Comparison of ENCODE assay signal across 11 mouse cellular contexts in the genomic region with DNA sequence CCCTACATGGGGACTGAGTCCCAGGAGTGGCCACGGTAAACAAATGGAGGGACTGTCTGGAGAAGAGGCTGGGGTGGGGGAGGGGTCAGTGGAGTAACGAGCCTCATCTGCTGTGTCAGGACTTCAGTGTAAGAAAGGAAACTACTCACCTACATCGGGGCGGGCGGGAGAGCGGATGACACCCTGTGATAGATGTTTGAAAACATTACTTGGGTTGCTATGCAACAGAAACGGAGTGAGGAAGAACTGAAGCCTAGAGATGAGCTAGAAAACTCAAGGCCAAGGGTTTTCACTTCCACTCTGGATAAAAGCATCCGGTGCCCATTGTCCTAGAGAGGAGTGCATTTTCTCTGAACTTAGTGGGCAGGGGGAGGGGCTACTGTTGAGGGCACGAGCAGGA. TPM values are rescaled to one million over a fixed set of nuclear protein-coding genes. Genes with fewer than 3 reads are reported as not detected.
DNase-seq lines count a peak whose midpoint lies in the region; ATAC-seq and TF ChIP-seq lines count a peak whose summit lies in the region.
"Had no signal": no experiment of that assay in that cellular context is flagged by ENCODE, and none has a peak within 500 bp of the region (broad histone marks: within the 10 kb centered on the region; RNA-seq: fewer than 3 reads in every experiment).

No protein-coding gene starts in this region.

- no peaks in the 10 kb centered on the region for H3K27me3 ChIP-seq in lung, embryonic 14.5 days (ENCODE audit: insufficient read depth, low read length)
- no peaks in the 10 kb centered on the region for H3K27me3 ChIP-seq in liver, embryonic 14.5 days (ENCODE audit: control insufficient read depth, insufficient read depth, low read length)
- H3K27me3 ChIP-seq in small intestine, adult 2 months (ENCODE audit: control insufficient read depth, insufficient read depth, low read length) = no peaks in the 10 kb centered on the region
- H3K27me3 ChIP-seq: embryonic facial prominence, embryonic 12.5 days; limb, embryonic 13.5 days had no signal

- no peaks in the 10 kb centered on the region for H3K36me3 ChIP-seq in lung, embryonic 14.5 days (ENCODE audit: insufficient read depth)
- no peaks in the 10 kb centered on the region for H3K36me3 ChIP-seq in liver, embryonic 14.5 days (replicated peaks; ENCODE audit: control insufficient read depth, insufficient read depth, low read depth)
- H3K36me3 ChIP-seq in small intestine, adult 2 months (ENCODE audit: control insufficient read depth, insufficient read depth, low read length) = no peaks in the 10 kb centered on the region
- H3K36me3 ChIP-seq: embryonic facial prominence, embryonic 12.5 days; limb, embryonic 13.5 days had no signal

- H3K9ac ChIP-seq in lung, embryonic 14.5 days = no peak overlapping the region
- no peak overlapping the region for H3K9ac ChIP-seq in liver, embryonic 14.5 days (replicated peaks)
- H3K9ac ChIP-seq: embryonic facial prominence, embryonic 12.5 days; limb, embryonic 13.5 days had no signal

- TF ChIP-seq POLR2A in lung, adult 2 months (IDR thresholded peaks at IDR 0.05; ENCODE audit: borderline replicate concordance, extremely low read depth, low read depth, low read length) = no peak
- no peak for TF ChIP-seq POLR2A in small intestine, adult 2 months (IDR thresholded peaks at IDR 0.05; ENCODE audit: low read depth, low read length)

- H3K4me2 ChIP-seq in lung, embryonic 14.5 days = no peak overlapping the region
- no peak overlapping the region for H3K4me2 ChIP-seq in liver, embryonic 14.5 days (ENCODE audit: low read depth)
- H3K4me2 ChIP-seq: embryonic facial prominence, embryonic 12.5 days; limb, embryonic 13.5 days had no signal

- H3K9me3 ChIP-seq in lung, embryonic 14.5 days (ENCODE audit: low read depth, low read length) = no peaks in the 10 kb centered on the region
- no peaks in the 10 kb centered on the region for H3K9me3 ChIP-seq in liver, embryonic 14.5 days (ENCODE audit: control insufficient read depth, low read length)
- H3K9me3 ChIP-seq: embryonic facial prominence, embryonic 12.5 days; limb, embryonic 13.5 days had no signal

- H3K4me1 ChIP-seq in lung, embryonic 14.5 days (ENCODE audit: insufficient read depth) = peaks cover 4% of the 10 kb centered on the region; the same call in 1 of the 2 replicates
- peaks cover 3% of the 10 kb centered on the region; the same call in 1 of the 2 replicates for H3K4me1 ChIP-seq in lung, adult 2 months (ENCODE audit: control insufficient read depth, insufficient read depth, low read length)
- peaks cover 0 to 7% of the 10 kb centered on the region in 2 experiments; a peak in 2 of 4 replicates for H3K4me1 ChIP-seq in liver, embryonic 14.5 days (replicated peaks; ENCODE audit: control insufficient read depth in 2 of 2, insufficient read depth in 2 of 2, low read length in 1 of 2)
- peaks cover 3% of the 10 kb centered on the region; the same call in 1 of the 2 replicates for H3K4me1 ChIP-seq in small intestine, adult 2 months (ENCODE audit: control insufficient read depth, insufficient read depth, insufficient read length, low read length)
- H3K4me1 ChIP-seq: limb, embryonic 13.5 days had no signal

- TF ChIP-seq EP300 in liver, embryonic 14.5 days (IDR thresholded peaks at IDR 0.05; ENCODE audit: low read depth) = no peak

- WGBS in lung, embryonic 14.5 days = 18% methylated on average over 9 of the region's 9 CpGs
- WGBS in lung, adult 2 months = 12% methylated on average over 9 of the region's 9 CpGs
- 33% methylated on average over 9 of the region's 9 CpGs for WGBS in liver, embryonic 14.5 days (ENCODE audit: insufficient replicate concordance)
- WGBS in small intestine, adult 2 months = 27% methylated on average over 9 of the region's 9 CpGs

- peak; percentile 26; the same call in 1 of the 2 replicates for ATAC-seq in lung, embryonic 14.5 days (ENCODE audit: insufficient read depth)
- peak; percentile 93 for ATAC-seq in activated CD4-positive, CD25-positive, alpha-beta regulatory T cell, adult 4 months
- ATAC-seq in liver, embryonic 14.5 days (ENCODE audit: insufficient read depth) = peak; percentile 36

- H3K4me3 ChIP-seq in lung, embryonic 14.5 days (ENCODE audit: low read depth, low read length) = no peak overlapping the region
- no peak overlapping the region for H3K4me3 ChIP-seq in lung, adult 2 months (replicated peaks; ENCODE audit: extremely low read depth, low read depth, low read length)
- H3K4me3 ChIP-seq in liver, embryonic 14.5 days (ENCODE audit: insufficient read depth in 1 of 2, low read depth in 2 of 2, low read length in 2 of 2) = no peak overlapping the region
- H3K4me3 ChIP-seq in small intestine, adult 2 months (ENCODE audit: low read depth, low read length) = no peak overlapping the region
- H3K4me3 ChIP-seq: embryonic facial prominence, embryonic 12.5 days; limb, embryonic 13.5 days had no signal

- DNase-seq in lung, embryonic 14.5 days = peak; percentile 33
- DNase-seq in lung, adult 2 months = no peak
- DNase-seq in liver, embryonic 14.5 days (ENCODE audit: low read depth in 3 of 3, low spot score in 3 of 3) = no peak
- no peak for DNase-seq in layer of hippocampus, postnatal 25 days (ENCODE audit: extremely low spot score in 1 of 2, low spot score in 1 of 2)
- DNase-seq in right cerebral cortex, postnatal 10 days (ENCODE audit: low spot score in 2 of 2) = no peak
- DNase-seq in layer of hippocampus, adult 11-12 months (ENCODE audit: low spot score) = no peak
- DNase-seq: heart, adult 11 months had no signal

- H3K27ac ChIP-seq in lung, embryonic 14.5 days (ENCODE audit: low read depth) = no peak overlapping the region; the same call in 1 of the 2 replicates
- H3K27ac ChIP-seq in liver, embryonic 14.5 days = no peak overlapping the region
- peak overlapping the region; percentile 38 for H3K27ac ChIP-seq in small intestine, adult 2 months (ENCODE audit: insufficient read depth, low read depth, low read length)
- H3K27ac ChIP-seq: embryonic facial prominence, embryonic 12.5 days; limb, embryonic 13.5 days had no signal

- TF ChIP-seq CTCF in lung, embryonic 14.5 days (IDR thresholded peaks at IDR 0.05; ENCODE audit: low read depth) = no peak
- no peak for TF ChIP-seq CTCF in lung, adult 2 months (IDR thresholded peaks at IDR 0.05; ENCODE audit: insufficient read depth, low read length)
- no peak for TF ChIP-seq CTCF in liver, embryonic 14.5 days (IDR thresholded peaks at IDR 0.05; ENCODE audit: low read depth)
- no peak for TF ChIP-seq CTCF in small intestine, adult 2 months (IDR thresholded peaks at IDR 0.05; ENCODE audit: extremely low read depth, insufficient read length, insufficient replicate concordance, low read depth, low read length)

RNA-seq across cellular contexts. Expression of a gene that starts 6.3 kb away (rescaled TPM):
- 2.6 and 2.7 TPM in 2 replicates for polyA plus RNA-seq in lung, embryonic 14.5 days (2014; fragmentation: Nextera tagmentation; extraction: Ambion mirVana)
- polyA plus RNA-seq in lung, adult 2 months (2012; rRNA removed) = 3.4 and 7.6 TPM in 2 replicates
- polyA plus RNA-seq in activated CD4-positive, CD25-positive, alpha-beta regulatory T cell, adult 4 months (2017; shearing (Covaris generic)) = 1 to 10 TPM; 7.8 to 9.3 TPM
- polyA plus RNA-seq in liver, embryonic 14.5 days (2012; rRNA removed) = 0.30 and 0.45 TPM in 2 replicates
- 0.75 and 0.76 TPM in 2 replicates for polyA plus RNA-seq in liver, embryonic 14.5 days (2014; fragmentation: Nextera tagmentation; extraction: Ambion mirVana)
- polyA plus RNA-seq in small intestine, adult 2 months (2012; rRNA removed) = 0.37 and 0.61 TPM in 2 replicates
- under 1 TPM; 0.26 to 0.49 TPM for total RNA-seq in layer of hippocampus, postnatal 25 days (2021)

RNA-seq across cellular contexts. Expression of a gene that starts 29.4 kb away (rescaled TPM):
- polyA plus RNA-seq in lung, embryonic 14.5 days (2014; fragmentation: Nextera tagmentation; extraction: Ambion mirVana) = 50.2 and 53.9 TPM in 2 replicates
- polyA plus RNA-seq in lung, adult 2 months (2012; rRNA removed) = 22.4 and 23.1 TPM in 2 replicates
- 10 to 100 TPM; 32.3 to 35.7 TPM for polyA plus RNA-seq in activated CD4-positive, CD25-positive, alpha-beta regulatory T cell, adult 4 months (2017; shearing (Covaris generic))
- 22.9 and 24.0 TPM in 2 replicates for polyA plus RNA-seq in liver, embryonic 14.5 days (2012; rRNA removed)
- polyA plus RNA-seq in liver, embryonic 14.5 days (2014; fragmentation: Nextera tagmentation; extraction: Ambion mirVana) = 23.9 and 25.5 TPM in 2 replicates
- 12.2 and 20.9 TPM in 2 replicates for polyA plus RNA-seq in small intestine, adult 2 months (2012; rRNA removed)
- total RNA-seq in layer of hippocampus, postnatal 25 days (2021) = 10 to 100 TPM; 22.8 to 25.9 TPM

RNA-seq across cellular contexts. Expression of a gene that starts 29.6 kb away (rescaled TPM):
- 161 and 165 TPM in 2 replicates for polyA plus RNA-seq in lung, embryonic 14.5 days (2014; fragmentation: Nextera tagmentation; extraction: Ambion mirVana)
- polyA plus RNA-seq in lung, adult 2 months (2012; rRNA removed) = 1.0 and 2.0 TPM in 2 replicates
- polyA plus RNA-seq in activated CD4-positive, CD25-positive, alpha-beta regulatory T cell, adult 4 months (2017; shearing (Covaris generic)) = 10 to 100 TPM; 14.6 to 18.4 TPM
- polyA plus RNA-seq in liver, embryonic 14.5 days (2012; rRNA removed) = 60.1 and 64.4 TPM in 2 replicates
- polyA plus RNA-seq in liver, embryonic 14.5 days (2014; fragmentation: Nextera tagmentation; extraction: Ambion mirVana) = 131 and 142 TPM in 2 replicates
- 4.4 and 9.9 TPM in 2 replicates for polyA plus RNA-seq in small intestine, adult 2 months (2012; rRNA removed)
- 1 to 10 TPM; 1.9 to 2.2 TPM for total RNA-seq in layer of hippocampus, postnatal 25 days (2021)

RNA-seq across cellular contexts. Expression of a gene that starts 40.5 kb away (rescaled TPM):
- 69.7 and 73.6 TPM in 2 replicates for polyA plus RNA-seq in lung, embryonic 14.5 days (2014; fragmentation: Nextera tagmentation; extraction: Ambion mirVana)
- 34.1 and 47.6 TPM in 2 replicates for polyA plus RNA-seq in lung, adult 2 months (2012; rRNA removed)
- 100 to 1,000 TPM in 1 of 2 experiments, 10 to 100 TPM in 1; 99.4 to 120 TPM for polyA plus RNA-seq in activated CD4-positive, CD25-positive, alpha-beta regulatory T cell, adult 4 months (2017; shearing (Covaris generic))
- 17.7 and 22.5 TPM in 2 replicates for polyA plus RNA-seq in liver, embryonic 14.5 days (2012; rRNA removed)
- polyA plus RNA-seq in liver, embryonic 14.5 days (2014; fragmentation: Nextera tagmentation; extraction: Ambion mirVana) = 39.7 and 42.4 TPM in 2 replicates
- polyA plus RNA-seq in small intestine, adult 2 months (2012; rRNA removed) = 16.2 and 35.9 TPM in 2 replicates
- 10 to 100 TPM; 68.3 to 72.9 TPM for total RNA-seq in layer of hippocampus, postnatal 25 days (2021)

RNA-seq across cellular contexts. Expression of a gene that starts 54.5 kb away (rescaled TPM):
- 29.9 and 31.0 TPM in 2 replicates for polyA plus RNA-seq in lung, embryonic 14.5 days (2014; fragmentation: Nextera tagmentation; extraction: Ambion mirVana)
- polyA plus RNA-seq in lung, adult 2 months (2012; rRNA removed) = 21.3 and 25.4 TPM in 2 replicates
- polyA plus RNA-seq in activated CD4-positive, CD25-positive, alpha-beta regulatory T cell, adult 4 months (2017; shearing (Covaris generic)) = 10 to 100 TPM in 1 of 2 experiments, 1 to 10 TPM in 1; 8.5 to 10.6 TPM
- polyA plus RNA-seq in liver, embryonic 14.5 days (2012; rRNA removed) = 44.5 and 61.2 TPM in 2 replicates
- polyA plus RNA-seq in liver, embryonic 14.5 days (2014; fragmentation: Nextera tagmentation; extraction: Ambion mirVana) = 107 and 109 TPM in 2 replicates
- 16.8 and 22.7 TPM in 2 replicates for polyA plus RNA-seq in small intestine, adult 2 months (2012; rRNA removed)
- 10 to 100 TPM; 25.9 to 27.7 TPM for total RNA-seq in layer of hippocampus, postnatal 25 days (2021)

Comparison
In these comparisons a context has a peak if more than half of its experiments do, and no peak if none do; other contexts are left out.
1. ATAC-seq: peak in every context shown above with its lines; median percentile 93 in activated CD4-positive, CD25-positive, alpha-beta regulatory T cell, adult 4 months; 36 in liver, embryonic 14.5 days; 26 in lung, embryonic 14.5 days.